Mouse (Mus musculus): ENCODE measurements around the gene Rbp2.

DNA sequence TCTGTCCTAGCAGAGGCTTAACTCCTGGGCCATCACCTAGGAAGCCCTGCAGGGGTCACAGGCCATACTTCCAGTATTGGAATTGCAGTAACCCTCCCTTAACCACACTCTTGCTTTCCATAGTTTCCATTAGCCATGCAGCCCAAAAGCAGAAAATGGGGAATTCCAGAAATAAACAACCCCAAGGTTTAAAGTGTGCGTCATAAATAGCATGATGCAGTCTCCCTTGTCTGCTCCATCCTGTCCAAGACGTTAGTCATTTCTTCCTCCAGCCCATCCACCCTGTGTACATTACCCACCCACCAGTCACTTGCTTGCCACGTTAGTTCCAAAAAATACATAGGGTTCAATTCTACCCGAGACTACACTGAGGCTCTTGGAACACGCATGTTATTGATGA is 13.7 kb downstream of the Rbp2 start:
- TF ChIP-seq CTCF (IDR thresholded peaks at IDR 0.05), result no peak
- no peak for TF ChIP-seq EP300 (IDR thresholded peaks at IDR 0.05)
